Comparison of ENCODE assay signal across 19 mouse cellular contexts in genomic region chr5:35985611-35986010, GRCm38 (mm10).
DNase-seq lines count a peak whose midpoint lies in the region; ATAC-seq and TF ChIP-seq lines count a peak whose summit lies in the region.
"Had no signal": no experiment of that assay in that cellular context is flagged by ENCODE, and none has a peak within 500 bp of the region (broad histone marks: within the 10 kb centered on the region; RNA-seq: fewer than 3 reads in every experiment).

No protein-coding gene starts in this region.

- DNase-seq in forebrain, embryonic 10.5 days (ENCODE audit: extremely low spot score, low spot score): no peak
- DNase-seq in heart, adult 9 months (ENCODE audit: low spot score in 2 of 2): peak; percentile 24 to 28
- DNase-seq in heart, postnatal 14 days: no peak
- DNase-seq in brain, embryonic 14.5 days (ENCODE audit: low read depth): peak; percentile 22
- DNase-seq in heart, postnatal 0 days (ENCODE audit: low spot score): peak; percentile 71
- no peak for DNase-seq in thymus, postnatal 36 days
- no peak for DNase-seq in urinary bladder, postnatal 25 days (ENCODE audit: low spot score)
- DNase-seq: cerebellum, adult 8-10 months; kidney, adult 9 months; kidney, postnatal 4 days; layer of hippocampus, postnatal 36 days; liver; lung, adult 18-20 months; lung, postnatal 4 days; retina, postnatal 1 day had no signal

- 56% methylated on average over 8 of the region's 8 CpGs for WGBS in forebrain, embryonic 15.5 days
- WGBS in forebrain, embryonic 10.5 days: 94% methylated on average over 8 of the region's 8 CpGs
- 34% methylated on average over 8 of the region's 8 CpGs for WGBS in heart, postnatal 0 days

- intact Hi-C loops in heart, postnatal 14 days (cut with DNase I): no loop called here

- no peak for TF ChIP-seq EP300 in heart, postnatal 0 days (IDR thresholded peaks at IDR 0.05; ENCODE audit: low read depth)

- no peak overlapping the region for H3K4me3 ChIP-seq in forebrain, embryonic 15.5 days
- H3K4me3 ChIP-seq in forebrain, embryonic 10.5 days: no peak overlapping the region
- H3K4me3 ChIP-seq in heart, postnatal 0 days (ENCODE audit: low read depth, low read length): no peak overlapping the region

- no peak for ATAC-seq in forebrain, embryonic 15.5 days (replicated peaks)
- peak; percentile 82 for ATAC-seq in heart, postnatal 0 days (ENCODE audit: insufficient read depth, low read depth)
- ATAC-seq: inflammation-experienced regulatory T-cells, adult 6 months; Patski had no signal

- no peak overlapping the region for H3K4me2 ChIP-seq in forebrain, embryonic 15.5 days (replicated peaks)
- H3K4me2 ChIP-seq in heart, postnatal 0 days (ENCODE audit: low read depth, low read length): no peak overlapping the region
- H3K4me2 ChIP-seq: midbrain, embryonic 11.5 days had no signal

- H3K27ac ChIP-seq in forebrain, embryonic 15.5 days (replicated peaks): peak overlapping the region; percentile 23; the same call in 1 of the 2 replicates
- no peak overlapping the region for H3K27ac ChIP-seq in forebrain, embryonic 10.5 days
- peak overlapping the region; percentile 56 for H3K27ac ChIP-seq in heart, postnatal 0 days (ENCODE audit: low read depth)

- H3K9ac ChIP-seq in forebrain, embryonic 15.5 days (replicated peaks): no peak overlapping the region
- no peak overlapping the region for H3K9ac ChIP-seq in heart, postnatal 0 days (replicated peaks; ENCODE audit: low read depth, low read length)

- no peak for TF ChIP-seq CTCF in brain, embryonic 14.5 days (IDR thresholded peaks at IDR 0.05; ENCODE audit: borderline replicate concordance, extremely low read depth, insufficient read depth, insufficient read length)
- no peak for TF ChIP-seq CTCF in heart, postnatal 0 days (IDR thresholded peaks at IDR 0.05; ENCODE audit: low read depth)

- H3K9me3 ChIP-seq in forebrain, embryonic 15.5 days: no peaks in the 10 kb centered on the region
- H3K9me3 ChIP-seq in forebrain, embryonic 10.5 days: no peaks in the 10 kb centered on the region
- H3K9me3 ChIP-seq in heart, postnatal 0 days (replicated peaks; ENCODE audit: control insufficient read depth, low read length): no peaks in the 10 kb centered on the region

- H3K4me1 ChIP-seq in forebrain, embryonic 15.5 days: peaks cover 18% of the 10 kb centered on the region
- H3K4me1 ChIP-seq in forebrain, embryonic 10.5 days: no peaks in the 10 kb centered on the region
- H3K4me1 ChIP-seq in heart, postnatal 0 days (ENCODE audit: control insufficient read depth, insufficient read depth): no peaks in the 10 kb centered on the region

- H3K36me3 ChIP-seq in forebrain, embryonic 15.5 days: peaks cover 43% of the 10 kb centered on the region
- H3K36me3 ChIP-seq in forebrain, embryonic 10.5 days (replicated peaks): peaks cover 61% of the 10 kb centered on the region
- H3K36me3 ChIP-seq in heart, postnatal 0 days (replicated peaks; ENCODE audit: control insufficient read depth, insufficient read depth, low read length): peaks cover 81% of the 10 kb centered on the region

- H3K27me3 ChIP-seq in forebrain, embryonic 15.5 days: no peaks in the 10 kb centered on the region
- H3K27me3 ChIP-seq in forebrain, embryonic 10.5 days (ENCODE audit: poor library complexity, severe bottlenecking): no peaks in the 10 kb centered on the region
- no peaks in the 10 kb centered on the region for H3K27me3 ChIP-seq in heart, postnatal 0 days (ENCODE audit: control insufficient read depth, insufficient read depth, low read length)
- H3K27me3 ChIP-seq: Patski had no signal

- no peak for TF ChIP-seq POLR2A in brain, embryonic 14.5 days (IDR thresholded peaks at IDR 0.05; ENCODE audit: borderline replicate concordance, extremely low read depth, insufficient read depth, insufficient read length, poor library complexity, severe bottlenecking)

Comparison
In these comparisons a context has a peak if more than half of its experiments do, and no peak if none do; other contexts are left out.
1. DNase-seq: peak in heart, adult 9 months (2 of 2), brain, embryonic 14.5 days (single experiment) and heart, postnatal 0 days (single experiment); none in forebrain, embryonic 10.5 days (single experiment), heart, postnatal 14 days (0 of 2), thymus, postnatal 36 days (0 of 2) and urinary bladder, postnatal 25 days (single experiment).